Mouse (Mus musculus) olfactory bulb, adult 2 months (tissue): ENCODE measurements around the gene Dmp1.

ENCODE experiments used
- CTCF ChIP-seq: fragments of 200-500 bp; IDR thresholded peaks from 2 replicates; pipeline ENCODE4 v1.5.1; 2012; ENCODE audit warnings: low read depth, mild to moderate bottlenecking, low read length, moderate library complexity; ENCODE audit not compliant: insufficient read depth
- POLR2A ChIP-seq: fragments of 200-500 bp; IDR thresholded peaks from 2 replicates; pipeline ENCODE4 v1.6.1; 2012; ENCODE audit warnings: mild to moderate bottlenecking, low read depth, low read length, moderate library complexity; ENCODE audit not compliant: insufficient read depth

- TF ChIP-seq POLR2A: no peak
- no peak for TF ChIP-seq CTCF
Measured at GRCm38 (mm10) chr5:104212531-104212930, 10.1 kb downstream of the Dmp1 start.
